Mouse (Mus musculus): ENCODE measurements around the gene Itgb4.

DNA sequence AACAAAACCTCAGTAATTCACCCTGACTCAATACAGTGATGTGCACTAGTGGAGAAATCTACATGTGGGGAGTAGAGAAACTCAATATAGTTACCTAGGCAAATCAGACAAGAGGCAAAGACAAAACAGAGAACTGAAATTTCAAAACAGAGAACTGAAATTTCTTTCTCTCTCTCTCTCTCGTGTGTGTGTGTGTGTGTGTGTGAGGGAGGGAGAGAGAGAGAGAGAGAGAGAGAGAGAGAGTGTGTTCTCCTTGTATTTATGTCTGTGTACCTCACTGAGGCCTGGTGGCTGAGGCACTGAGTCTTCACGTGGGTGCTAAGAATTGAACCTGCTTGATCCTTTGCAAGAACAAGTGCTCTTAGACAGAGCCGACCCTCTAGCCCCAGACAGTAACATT, 44.7 kb upstream of the Itgb4 start:
- TF ChIP-seq CTCF (IDR thresholded peaks at IDR 0.05), result no peak
- TF ChIP-seq EP300 (IDR thresholded peaks at IDR 0.05; ENCODE audit: insufficient read depth, low read depth, low read length), result no peak
- TF ChIP-seq POLR2A (IDR thresholded peaks at IDR 0.05; ENCODE audit: insufficient read depth, low read depth, low read length), result no peak
